ENCODE assay signal across 25 mouse cellular contexts in the genomic region with DNA sequence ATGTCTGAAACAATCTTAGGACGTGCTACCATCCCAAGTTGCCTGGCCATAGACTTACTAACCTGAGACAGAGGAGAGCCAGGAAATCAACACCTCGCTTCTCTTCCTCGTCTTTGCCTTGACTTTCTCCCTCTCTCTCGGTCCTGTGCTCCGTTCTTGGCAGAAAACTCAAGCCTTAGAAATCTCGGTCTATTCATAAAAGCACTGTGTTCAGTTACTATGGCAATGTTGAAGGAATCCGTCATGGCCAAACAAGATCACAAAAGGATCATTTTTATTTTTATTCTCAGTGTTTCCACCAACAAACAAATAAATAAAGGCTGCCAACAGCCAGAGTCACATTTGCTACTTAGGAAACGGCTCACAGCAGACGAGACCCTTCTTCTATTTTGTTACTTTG.
DNase-seq lines count a peak whose midpoint lies in the region; ATAC-seq and TF ChIP-seq lines count a peak whose summit lies in the region.
"Had no signal": no experiment of that assay in that cellular context is flagged by ENCODE, and none has a peak within 500 bp of the region (broad histone marks: within the 10 kb centered on the region; RNA-seq: fewer than 3 reads in every experiment).

No protein-coding gene starts in this region.

- no peak overlapping the region for H3K9ac ChIP-seq in forebrain, embryonic 14.5 days (ENCODE audit: low read length)
- no peak overlapping the region for H3K9ac ChIP-seq in forebrain, embryonic 16.5 days (replicated peaks; ENCODE audit: low read depth, low read length)
- H3K9ac ChIP-seq in midbrain, embryonic 15.5 days: no peak overlapping the region
- no peak overlapping the region for H3K9ac ChIP-seq in midbrain, embryonic 11.5 days (ENCODE audit: low read length)
- H3K9ac ChIP-seq in hindbrain, embryonic 11.5 days (ENCODE audit: low read depth, low read length): no peak overlapping the region
- no peak overlapping the region for H3K9ac ChIP-seq in hindbrain, postnatal 0 days (replicated peaks; ENCODE audit: low read length)
- H3K9ac ChIP-seq: limb, embryonic 13.5 days; liver, embryonic 12.5 days; neural tube, embryonic 12.5 days; stomach, embryonic 15.5 days had no signal

- peak; percentile 65 for DNase-seq in forebrain, embryonic 14.5 days (ENCODE audit: low spot score)
- DNase-seq in midbrain, embryonic 11.5 days (ENCODE audit: low spot score, missing footprints): no peak
- peak; percentile 11 for DNase-seq in hindbrain, embryonic 11.5 days (ENCODE audit: low spot score)
- peak; percentile 63 for DNase-seq in hindbrain, postnatal 0 days (ENCODE audit: low spot score)
- no peak for DNase-seq in kidney, postnatal 25 days
- DNase-seq in urinary bladder, postnatal 36 days (ENCODE audit: low spot score in 2 of 2): no peak
- DNase-seq: adrenal gland, postnatal 36 days; cerebellum, adult 18-20 months; gastrocnemius, postnatal 14 days; kidney, adult 9 months; kidney, postnatal 14 days; layer of hippocampus, postnatal 36 days; lung, adult 2 months; lung, postnatal 14 days; right cerebral cortex, adult 18-20 months; thymus, postnatal 36 days had no signal

- no peaks in the 10 kb centered on the region for H3K9me3 ChIP-seq in forebrain, embryonic 14.5 days (replicated peaks; ENCODE audit: control insufficient read depth, low read length)
- H3K9me3 ChIP-seq in forebrain, embryonic 16.5 days (ENCODE audit: control insufficient read depth, low read length): no peaks in the 10 kb centered on the region
- no peaks in the 10 kb centered on the region for H3K9me3 ChIP-seq in midbrain, embryonic 15.5 days
- peaks cover 3% of the 10 kb centered on the region; the same call in 1 of the 2 replicates for H3K9me3 ChIP-seq in midbrain, embryonic 11.5 days (ENCODE audit: control insufficient read depth, low read length)
- H3K9me3 ChIP-seq in hindbrain, embryonic 11.5 days (ENCODE audit: control insufficient read depth, low read length): no peaks in the 10 kb centered on the region
- no peaks in the 10 kb centered on the region for H3K9me3 ChIP-seq in hindbrain, postnatal 0 days (ENCODE audit: low read length)
- H3K9me3 ChIP-seq: limb, embryonic 13.5 days; liver, embryonic 12.5 days; neural tube, embryonic 12.5 days; stomach, embryonic 15.5 days had no signal

- H3K27me3 ChIP-seq in forebrain, embryonic 14.5 days (replicated peaks; ENCODE audit: control insufficient read depth, insufficient read depth, low read length): no peaks in the 10 kb centered on the region
- no peaks in the 10 kb centered on the region for H3K27me3 ChIP-seq in forebrain, embryonic 16.5 days (replicated peaks; ENCODE audit: control insufficient read depth, insufficient read depth, low read length)
- H3K27me3 ChIP-seq in midbrain, embryonic 15.5 days (replicated peaks): no peaks in the 10 kb centered on the region
- no peaks in the 10 kb centered on the region for H3K27me3 ChIP-seq in midbrain, embryonic 11.5 days (ENCODE audit: control insufficient read depth, insufficient read depth, low read length)
- no peaks in the 10 kb centered on the region for H3K27me3 ChIP-seq in hindbrain, embryonic 11.5 days (ENCODE audit: control insufficient read depth, insufficient read depth, low read length)
- no peaks in the 10 kb centered on the region for H3K27me3 ChIP-seq in hindbrain, postnatal 0 days (ENCODE audit: insufficient read depth, low read length)
- H3K27me3 ChIP-seq: limb, embryonic 13.5 days; liver, embryonic 12.5 days; neural tube, embryonic 12.5 days; stomach, embryonic 15.5 days had no signal

- no peaks in the 10 kb centered on the region for H3K36me3 ChIP-seq in forebrain, embryonic 14.5 days (ENCODE audit: control insufficient read depth, insufficient read depth, low read length)
- H3K36me3 ChIP-seq in forebrain, embryonic 16.5 days (ENCODE audit: control insufficient read depth, insufficient read depth): no peaks in the 10 kb centered on the region
- no peaks in the 10 kb centered on the region for H3K36me3 ChIP-seq in midbrain, embryonic 15.5 days (replicated peaks)
- H3K36me3 ChIP-seq in midbrain, embryonic 11.5 days (ENCODE audit: control insufficient read depth, insufficient read depth, low read length): no peaks in the 10 kb centered on the region
- no peaks in the 10 kb centered on the region for H3K36me3 ChIP-seq in hindbrain, embryonic 11.5 days (ENCODE audit: control insufficient read depth, insufficient read depth, low read length)
- no peaks in the 10 kb centered on the region for H3K36me3 ChIP-seq in hindbrain, postnatal 0 days (ENCODE audit: insufficient read depth, low read length)
- H3K36me3 ChIP-seq: limb, embryonic 13.5 days; liver, embryonic 12.5 days; neural tube, embryonic 12.5 days; stomach, embryonic 15.5 days had no signal

- 25% methylated on average over 9 of the region's 9 CpGs for WGBS in forebrain, embryonic 14.5 days
- WGBS in forebrain, embryonic 16.5 days: 16% methylated on average over 9 of the region's 9 CpGs
- WGBS in midbrain, embryonic 15.5 days: 35% methylated on average over 9 of the region's 9 CpGs
- WGBS in midbrain, embryonic 11.5 days: 51% methylated on average over 9 of the region's 9 CpGs
- WGBS in hindbrain, embryonic 11.5 days: 52% methylated on average over 9 of the region's 9 CpGs
- WGBS in hindbrain, postnatal 0 days: 27% methylated on average over 9 of the region's 9 CpGs

- H3K4me1 ChIP-seq in forebrain, embryonic 14.5 days (ENCODE audit: control insufficient read depth, insufficient read depth, low read length): 0 out of 2 replicates have a peak, but pooled peaks cover 6% of the 10 kb centered on the region
- H3K4me1 ChIP-seq in forebrain, embryonic 16.5 days (replicated peaks; ENCODE audit: control insufficient read depth, insufficient read depth, low read length): peaks cover 4% of the 10 kb centered on the region; the same call in 1 of the 2 replicates
- peaks cover 7% of the 10 kb centered on the region; the same call in 1 of the 2 replicates for H3K4me1 ChIP-seq in midbrain, embryonic 15.5 days
- peaks cover 6% of the 10 kb centered on the region; the same call in 1 of the 2 replicates for H3K4me1 ChIP-seq in midbrain, embryonic 11.5 days (ENCODE audit: control insufficient read depth, insufficient read depth, low read length)
- no peaks in the 10 kb centered on the region for H3K4me1 ChIP-seq in hindbrain, embryonic 11.5 days (replicated peaks; ENCODE audit: control insufficient read depth, insufficient read depth, low read length)
- no peaks in the 10 kb centered on the region; the same call in 1 of the 2 replicates for H3K4me1 ChIP-seq in hindbrain, postnatal 0 days (ENCODE audit: insufficient read depth, low read length)
- H3K4me1 ChIP-seq: limb, embryonic 13.5 days; stomach, embryonic 15.5 days had no signal

- no peak for ATAC-seq in forebrain, embryonic 14.5 days
- ATAC-seq in forebrain, embryonic 16.5 days: no peak
- no peak for ATAC-seq in midbrain, embryonic 15.5 days (replicated peaks)
- no peak for ATAC-seq in midbrain, embryonic 11.5 days (ENCODE audit: low FRiP score)
- ATAC-seq in hindbrain, embryonic 11.5 days (ENCODE audit: low FRiP score): no peak
- peak; percentile 66; the same call in 1 of the 2 replicates for ATAC-seq in hindbrain, postnatal 0 days
- ATAC-seq: intestine, embryonic 16.5 days; liver, embryonic 12.5 days had no signal

- H3K27ac ChIP-seq in forebrain, embryonic 14.5 days (ENCODE audit: low read depth, low read length): no peak overlapping the region
- H3K27ac ChIP-seq in forebrain, embryonic 16.5 days (ENCODE audit: low read length): no peak overlapping the region
- H3K27ac ChIP-seq in midbrain, embryonic 15.5 days: 0 out of 2 replicates have a peak overlapping the region, but pooled peaks have one; percentile 19
- no peak overlapping the region for H3K27ac ChIP-seq in midbrain, embryonic 11.5 days (ENCODE audit: low read depth, low read length)
- no peak overlapping the region for H3K27ac ChIP-seq in hindbrain, embryonic 11.5 days (ENCODE audit: low read depth, low read length)
- peak overlapping the region; percentile 69; the same call in 1 of the 2 replicates for H3K27ac ChIP-seq in hindbrain, postnatal 0 days
- H3K27ac ChIP-seq: layer of hippocampus, adult 2 months; limb, embryonic 13.5 days; liver, embryonic 12.5 days; neural tube, embryonic 12.5 days; stomach, embryonic 15.5 days had no signal

- TF ChIP-seq CTCF in hindbrain, postnatal 0 days (IDR thresholded peaks at IDR 0.05; ENCODE audit: low read depth): no peak

- H3K4me3 ChIP-seq in forebrain, embryonic 14.5 days (ENCODE audit: low read depth, low read length): no peak overlapping the region
- H3K4me3 ChIP-seq in forebrain, embryonic 16.5 days (replicated peaks; ENCODE audit: low read length): no peak overlapping the region
- H3K4me3 ChIP-seq in midbrain, embryonic 15.5 days: no peak overlapping the region
- H3K4me3 ChIP-seq in midbrain, embryonic 11.5 days (ENCODE audit: low read depth, low read length): no peak overlapping the region
- no peak overlapping the region for H3K4me3 ChIP-seq in hindbrain, embryonic 11.5 days (ENCODE audit: low read depth, low read length)
- H3K4me3 ChIP-seq in hindbrain, postnatal 0 days (ENCODE audit: low read length): no peak overlapping the region
- H3K4me3 ChIP-seq: layer of hippocampus, adult 2 months; limb, embryonic 13.5 days; liver, embryonic 12.5 days; neural tube, embryonic 12.5 days; stomach, embryonic 15.5 days had no signal

- no peak overlapping the region for H3K4me2 ChIP-seq in forebrain, embryonic 14.5 days (ENCODE audit: low read length)
- no peak overlapping the region for H3K4me2 ChIP-seq in forebrain, embryonic 16.5 days (ENCODE audit: low read length)
- H3K4me2 ChIP-seq in midbrain, embryonic 15.5 days: no peak overlapping the region
- H3K4me2 ChIP-seq in midbrain, embryonic 11.5 days: no peak overlapping the region
- H3K4me2 ChIP-seq in hindbrain, embryonic 11.5 days (replicated peaks; ENCODE audit: low read depth, low read length): no peak overlapping the region
- H3K4me2 ChIP-seq in hindbrain, postnatal 0 days (ENCODE audit: low read depth, low read length): peak overlapping the region; percentile 28; the same call in 1 of the 2 replicates
- H3K4me2 ChIP-seq: heart, embryonic 11.5 days; limb, embryonic 13.5 days; liver, embryonic 12.5 days; neural tube, embryonic 12.5 days; stomach, embryonic 15.5 days had no signal

Comparison
In these comparisons a context has a peak if more than half of its experiments do, and no peak if none do; other contexts are left out.
1. H3K27ac ChIP-seq: peak in midbrain, embryonic 15.5 days (single experiment) and hindbrain, postnatal 0 days (single experiment); none in forebrain, embryonic 14.5 days (single experiment), forebrain, embryonic 16.5 days (single experiment), midbrain, embryonic 11.5 days (single experiment) and hindbrain, embryonic 11.5 days (single experiment).
2. DNase-seq: peak in forebrain, embryonic 14.5 days (single experiment), hindbrain, embryonic 11.5 days (single experiment) and hindbrain, postnatal 0 days (single experiment); none in midbrain, embryonic 11.5 days (single experiment), kidney, postnatal 25 days (0 of 2) and urinary bladder, postnatal 36 days (0 of 2).